Mouse (Mus musculus): ENCODE results near the gene Cyp2f2. TPM values are rescaled to one million over a fixed set of nuclear protein-coding genes. Genes with fewer than 3 reads are reported as not detected.
A peak's percentile ranks its signal among the peaks of the same experiment; 100 is the strongest.

The Cyp2f2 gene
- polyA plus RNA-seq, 1 experiment from 2014 or later: 0.34 TPM

DNA sequence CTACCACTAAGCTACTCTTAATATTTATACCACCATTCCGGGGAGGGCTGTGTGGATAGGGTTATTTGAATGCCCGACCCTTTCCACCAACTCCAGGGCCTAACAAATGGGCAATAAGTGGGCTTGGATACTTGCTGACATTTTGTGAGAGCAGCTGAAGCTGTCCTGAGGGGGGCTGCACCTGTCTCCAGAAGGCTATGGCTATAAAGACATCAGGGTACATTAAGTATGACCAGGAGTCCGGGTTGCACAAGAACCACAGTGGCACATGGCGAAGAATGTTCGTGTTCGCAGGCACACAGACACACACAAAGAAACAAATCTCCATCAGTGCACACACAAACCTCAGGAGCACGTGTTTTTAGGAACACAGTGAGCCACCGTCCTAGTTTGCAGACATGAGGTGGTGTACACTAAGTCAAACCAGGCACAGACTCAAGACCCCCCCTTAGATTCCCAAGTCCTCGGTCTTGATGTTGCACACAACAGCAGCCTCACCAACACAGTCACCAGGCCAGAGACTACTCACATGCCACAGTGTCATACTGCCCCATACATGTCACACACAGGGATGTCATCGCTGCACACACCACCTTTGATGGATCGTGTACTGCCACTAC is 47.9 kb downstream of the Cyp2f2 start:
- Histone ChIP-seq H3K27ac (ENCODE audit: low read depth, low read length) (peak overlapping the region; percentile 98), H3K36me3 (ENCODE audit: control insufficient read depth, insufficient read depth, low read length) (peaks cover 7% of the 10 kb centered on the region), H3K4me1 (ENCODE audit: control insufficient read depth, insufficient read depth, low read depth, low read length) (peaks cover 39% of the 10 kb centered on the region), H3K27me3 (replicated peaks; ENCODE audit: control insufficient read depth, insufficient read depth, low read length) (no peaks in the 10 kb centered on the region), H3K4me2 (ENCODE audit: low read length) (peak overlapping the region; percentile 85), H3K9ac (ENCODE audit: low read depth, low read length) (peak overlapping the region; percentile 91), H3K4me3 (ENCODE audit: low read length) (peak overlapping the region; percentile 81), H3K9me3 (ENCODE audit: control insufficient read depth, low read length) (no peaks in the 10 kb centered on the region)
- 0 out of 2 replicates have a peak, but pooled peaks have one; percentile 3 for ATAC-seq
- WGBS: 77% methylated on average over 11 of the region's 11 CpGs

DNA sequence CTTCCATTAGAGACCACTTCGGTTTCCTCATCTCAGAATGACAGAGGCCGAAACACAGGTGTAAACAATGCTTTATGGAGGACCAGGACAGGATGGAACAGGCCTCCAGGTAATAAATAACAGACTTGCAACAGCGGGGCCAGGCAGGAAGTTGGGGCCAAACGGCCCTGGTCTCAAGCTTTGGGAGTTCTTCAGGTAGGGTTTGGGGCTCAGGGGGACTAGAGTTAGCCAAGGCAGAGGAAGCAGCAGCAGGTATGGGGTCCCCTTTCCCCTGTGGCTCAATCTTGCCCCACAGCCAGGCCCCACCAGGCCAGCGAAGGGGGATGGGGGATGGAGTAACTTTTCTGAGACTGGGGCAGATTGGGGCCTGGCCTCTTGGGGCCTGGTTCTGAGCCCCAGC is 48.7 kb downstream of the Cyp2f2 start:
- Histone ChIP-seq H3K4me2 (ENCODE audit: low read length) (no peak overlapping the region), H3K27me3 (replicated peaks; ENCODE audit: control insufficient read depth, insufficient read depth, low read length) (no peaks in the 10 kb centered on the region), H3K4me1 (ENCODE audit: control insufficient read depth, insufficient read depth, low read depth, low read length) (peaks cover 32% of the 10 kb centered on the region), H3K27ac (ENCODE audit: low read depth, low read length) (no peak overlapping the region), H3K9me3 (ENCODE audit: control insufficient read depth, low read length) (no peaks in the 10 kb centered on the region), H3K9ac (ENCODE audit: low read depth, low read length) (no peak overlapping the region), H3K36me3 (ENCODE audit: control insufficient read depth, insufficient read depth, low read length) (peaks cover 11% of the 10 kb centered on the region), H3K4me3 (ENCODE audit: low read length) (no peak overlapping the region)
- ATAC-seq: no peak
- WGBS: 95% methylated on average over 5 of the region's 5 CpGs

- H3K27ac ChIP-seq (ENCODE audit: low read depth, low read length): no peak overlapping the region
- WGBS: 92% methylated on average over 3 of the region's 3 CpGs
- no peak overlapping the region for H3K9ac ChIP-seq (ENCODE audit: low read depth, low read length)
- H3K4me2 ChIP-seq (ENCODE audit: low read length): no peak overlapping the region
- peaks cover 9% of the 10 kb centered on the region for H3K4me1 ChIP-seq (ENCODE audit: control insufficient read depth, insufficient read depth, low read depth, low read length)
- no peak overlapping the region for H3K4me3 ChIP-seq (ENCODE audit: low read length)
- H3K36me3 ChIP-seq (ENCODE audit: control insufficient read depth, insufficient read depth, low read length): peaks cover 14% of the 10 kb centered on the region
- no peak for ATAC-seq
- H3K27me3 ChIP-seq (replicated peaks; ENCODE audit: control insufficient read depth, insufficient read depth, low read length): no peaks in the 10 kb centered on the region
- H3K9me3 ChIP-seq (ENCODE audit: control insufficient read depth, low read length): no peaks in the 10 kb centered on the region
These were observed 51.3 kb downstream of the Cyp2f2 start for GRCm38 (mm10) chr7:27170981-27171380.

DNA sequence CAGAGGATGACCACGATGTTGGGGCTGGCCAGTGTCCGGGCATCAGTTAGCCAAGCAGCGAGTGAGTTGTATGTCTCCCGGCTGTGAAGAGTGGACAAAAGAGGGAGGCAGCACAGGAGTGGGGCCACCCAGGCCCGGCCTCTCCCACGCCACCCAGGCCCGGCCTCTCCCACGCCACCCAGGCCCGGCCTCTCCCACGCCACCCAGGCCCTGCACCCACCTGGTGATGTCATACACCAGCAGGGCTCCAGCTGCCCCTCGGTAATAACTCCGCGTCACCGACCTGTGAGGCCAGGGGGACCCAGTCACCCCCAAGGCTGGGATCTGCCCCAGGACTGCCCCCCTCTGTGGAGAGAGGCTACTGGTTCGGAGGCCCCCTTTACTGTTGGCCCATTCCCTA is 54.8 kb downstream of the Cyp2f2 start:
- WGBS: 97% methylated on average over 12 of the region's 15 CpGs
- peaks cover 14% of the 10 kb centered on the region for H3K36me3 ChIP-seq (ENCODE audit: control insufficient read depth, insufficient read depth, low read length)
- ATAC-seq: no peak

GRCm38 (mm10) chr7:27174896-27175295 is 55.2 kb downstream of the Cyp2f2 start:
- ATAC-seq: no peak
- peaks cover 14% of the 10 kb centered on the region for H3K36me3 ChIP-seq (ENCODE audit: control insufficient read depth, insufficient read depth, low read length)
- peaks cover 9% of the 10 kb centered on the region for H3K4me1 ChIP-seq (ENCODE audit: control insufficient read depth, insufficient read depth, low read depth, low read length)
- no peak overlapping the region for H3K9ac ChIP-seq (ENCODE audit: low read depth, low read length)
- no peak overlapping the region for H3K4me3 ChIP-seq (ENCODE audit: low read length)
- H3K4me2 ChIP-seq (ENCODE audit: low read length): no peak overlapping the region
- no peaks in the 10 kb centered on the region for H3K27me3 ChIP-seq (replicated peaks; ENCODE audit: control insufficient read depth, insufficient read depth, low read length)
- no peaks in the 10 kb centered on the region for H3K9me3 ChIP-seq (ENCODE audit: control insufficient read depth, low read length)
- no peak overlapping the region for H3K27ac ChIP-seq (ENCODE audit: low read depth, low read length)
- 95% methylated on average over 7 of the region's 7 CpGs for WGBS

More for the DNA sequence above, 54.8 kb downstream of the Cyp2f2 start:
- Histone ChIP-seq H3K4me2 (ENCODE audit: low read length) (no peak overlapping the region), H3K27ac (ENCODE audit: low read depth, low read length) (no peak overlapping the region), H3K4me3 (ENCODE audit: low read length) (no peak overlapping the region), H3K4me1 (ENCODE audit: control insufficient read depth, insufficient read depth, low read depth, low read length) (peaks cover 9% of the 10 kb centered on the region), H3K27me3 (replicated peaks; ENCODE audit: control insufficient read depth, insufficient read depth, low read length) (no peaks in the 10 kb centered on the region), H3K9ac (ENCODE audit: low read depth, low read length) (no peak overlapping the region), H3K9me3 (ENCODE audit: control insufficient read depth, low read length) (no peaks in the 10 kb centered on the region)

DNA sequence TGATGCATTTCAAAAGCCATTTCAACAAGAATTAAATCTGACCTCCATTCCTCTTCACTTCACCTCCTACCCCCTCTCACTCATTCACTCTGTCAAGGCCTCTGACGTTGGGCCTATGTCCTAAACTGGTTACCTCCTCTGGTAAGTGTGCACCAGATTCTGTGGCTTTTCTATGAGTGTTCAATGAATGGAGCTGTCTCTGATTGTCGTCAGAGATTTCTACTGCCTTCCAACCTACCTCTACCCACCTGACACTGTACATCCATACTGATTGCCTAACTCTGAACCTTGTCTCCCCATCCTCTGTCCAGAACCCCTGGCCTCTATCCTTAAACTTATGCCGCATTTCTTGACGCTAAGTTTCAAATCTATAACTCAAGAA is 58.2 kb downstream of the Cyp2f2 start:
- peak overlapping the region; percentile 95 for H3K27ac ChIP-seq (ENCODE audit: low read depth, low read length)
- H3K9me3 ChIP-seq (ENCODE audit: control insufficient read depth, low read length): no peaks in the 10 kb centered on the region
- no peak for ATAC-seq
- H3K4me2 ChIP-seq (ENCODE audit: low read length): peak overlapping the region; percentile 56
- no peaks in the 10 kb centered on the region for H3K27me3 ChIP-seq (replicated peaks; ENCODE audit: control insufficient read depth, insufficient read depth, low read length)
- WGBS: 21% methylated on average over 4 of the region's 4 CpGs
- peaks cover 9% of the 10 kb centered on the region for H3K4me1 ChIP-seq (ENCODE audit: control insufficient read depth, insufficient read depth, low read depth, low read length)
- peaks cover 7% of the 10 kb centered on the region; the same call in 1 of the 2 replicates for H3K36me3 ChIP-seq (ENCODE audit: control insufficient read depth, insufficient read depth, low read length)
- peak overlapping the region; percentile 79 for H3K9ac ChIP-seq (ENCODE audit: low read depth, low read length)
- peak overlapping the region; percentile 77 for H3K4me3 ChIP-seq (ENCODE audit: low read length)

DNA sequence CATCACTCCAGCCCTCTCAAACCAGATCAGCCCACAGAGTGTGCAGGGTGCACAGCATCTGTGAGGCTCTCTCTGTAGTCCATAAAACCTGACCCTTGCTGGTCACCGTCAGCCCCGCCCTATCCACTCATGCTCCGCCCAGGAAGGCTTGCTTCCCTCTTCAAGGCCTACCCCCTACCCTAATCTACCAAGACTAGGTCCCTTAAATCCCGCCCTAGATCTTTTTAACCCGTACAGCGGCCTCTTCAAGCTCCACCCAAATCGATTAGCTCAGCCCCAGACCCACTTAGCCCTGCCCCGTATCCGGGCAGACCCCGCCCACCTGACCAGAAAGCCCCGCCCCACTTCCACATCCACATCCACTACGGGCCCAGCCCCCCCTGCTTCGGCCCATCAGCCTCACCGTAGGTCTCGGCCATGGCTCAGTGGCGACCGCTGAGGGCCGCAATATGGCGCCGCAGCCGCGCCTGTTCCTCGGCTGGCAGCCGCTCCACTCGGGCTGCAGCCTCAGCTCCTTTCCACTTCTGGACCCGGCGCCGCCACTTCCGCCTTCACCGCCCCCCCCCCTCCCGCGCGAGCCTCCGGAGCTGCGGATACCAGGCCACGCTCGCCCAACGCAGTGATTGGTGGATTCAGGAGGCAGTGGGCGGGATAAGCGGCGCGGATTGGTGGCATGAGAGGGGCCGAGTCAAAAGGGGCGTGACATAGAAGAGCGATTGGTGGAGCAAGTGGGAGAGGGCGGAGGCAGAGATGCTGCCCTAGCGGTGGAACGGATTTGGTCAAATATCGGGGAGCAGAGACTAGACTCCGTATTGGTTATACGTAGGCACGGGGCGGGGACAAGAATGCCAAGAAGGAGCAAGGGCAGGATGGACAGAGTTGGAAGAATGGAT is 58.9 kb downstream of the Cyp2f2 start, which contains the start of gene Rab4b:
TSS of gene Rab4b (minus strand) at position 573 of the 893 bp plus-strand sequence.
- H3K4me2 ChIP-seq (ENCODE audit: low read length): peak within 1 kb of the TSS; percentile 56
- WGBS: under 1% methylated on average over 46 of the region's 53 CpGs
- peak within 1 kb of the TSS; percentile 79 for H3K9ac ChIP-seq (ENCODE audit: low read depth, low read length)
- no peaks in the 10 kb centered on the region for H3K9me3 ChIP-seq (ENCODE audit: control insufficient read depth, low read length)
- peak; percentile 98 for ATAC-seq
- peaks cover 7% of the 10 kb centered on the region; the same call in 1 of the 2 replicates for H3K36me3 ChIP-seq (ENCODE audit: control insufficient read depth, insufficient read depth, low read length)
- H3K27me3 ChIP-seq (replicated peaks; ENCODE audit: control insufficient read depth, insufficient read depth, low read length): no peaks in the 10 kb centered on the region
- H3K4me3 ChIP-seq (ENCODE audit: low read length): peak within 1 kb of the TSS; percentile 77
- peaks cover 9% of the 10 kb centered on the region for H3K4me1 ChIP-seq (ENCODE audit: control insufficient read depth, insufficient read depth, low read depth, low read length)
- H3K27ac ChIP-seq (ENCODE audit: low read depth, low read length): peak within 1 kb of the TSS; percentile 95

DNA sequence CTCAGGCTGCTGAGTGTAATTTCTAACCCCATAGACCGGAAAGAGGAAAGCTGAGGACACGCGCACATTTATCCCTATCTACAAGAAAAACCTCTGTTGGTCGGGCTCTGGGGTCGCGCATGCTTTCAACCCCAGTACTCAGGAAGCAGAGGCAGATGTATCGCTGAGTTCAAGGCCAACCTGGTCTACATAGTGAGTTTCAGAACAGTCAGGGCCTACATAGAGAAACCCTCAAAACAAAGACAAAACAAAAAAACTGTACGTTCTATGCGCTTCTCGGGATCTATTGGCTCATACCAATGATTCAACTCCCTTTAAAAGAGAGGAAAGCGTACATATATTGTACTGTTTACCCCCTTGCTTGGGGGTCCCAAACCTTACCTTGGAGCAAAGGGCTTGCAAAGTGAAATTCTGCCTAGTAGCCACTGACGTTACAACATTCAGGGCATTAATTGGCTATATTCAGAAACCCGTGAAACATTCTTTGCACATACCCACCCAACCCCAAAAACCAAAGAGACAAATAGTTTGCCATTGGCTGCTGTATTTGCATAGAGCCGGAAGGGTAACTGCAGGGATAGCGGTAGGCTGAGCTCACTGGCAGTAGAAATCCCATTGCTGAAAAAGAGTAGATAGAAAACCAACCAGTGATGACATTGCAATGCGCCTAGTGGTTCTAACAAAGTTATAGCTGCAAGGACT is 59.7 kb downstream of the Cyp2f2 start:
- H3K9me3 ChIP-seq (ENCODE audit: control insufficient read depth, low read length): no peaks in the 10 kb centered on the region
- peaks cover 6% of the 10 kb centered on the region for H3K36me3 ChIP-seq (ENCODE audit: control insufficient read depth, insufficient read depth, low read length)
- 47% methylated on average over 16 of the region's 16 CpGs for WGBS
- peak overlapping the region; percentile 77 for H3K4me3 ChIP-seq (ENCODE audit: low read length)
- H3K27me3 ChIP-seq (replicated peaks; ENCODE audit: control insufficient read depth, insufficient read depth, low read length): no peaks in the 10 kb centered on the region
- no peak; the same call in 1 of the 2 replicates for ATAC-seq
- peaks cover 9% of the 10 kb centered on the region for H3K4me1 ChIP-seq (ENCODE audit: control insufficient read depth, insufficient read depth, low read depth, low read length)
- H3K4me2 ChIP-seq (ENCODE audit: low read length): peak overlapping the region; percentile 54
- H3K9ac ChIP-seq (ENCODE audit: low read depth, low read length): peak overlapping the region; percentile 53; the same call in 1 of the 2 replicates
- peak overlapping the region; percentile 81 for H3K27ac ChIP-seq (ENCODE audit: low read depth, low read length)
